ENCODE assay signal across 9 mouse cellular contexts in genomic region chr9:20760813-20761212, GRCm38 (mm10). TPM values are rescaled to one million over a fixed set of nuclear protein-coding genes. Genes with fewer than 3 reads are reported as not detected.
DNase-seq lines count a peak whose midpoint lies in the region; ATAC-seq lines count a peak whose summit lies in the region.
"Had no signal": no experiment of that assay in that cellular context is flagged by ENCODE, and none has a peak within 500 bp of the region (broad histone marks: within the 10 kb centered on the region; RNA-seq: fewer than 3 reads in every experiment).

No protein-coding gene starts in this region.

- no peak for ATAC-seq in midbrain, embryonic 11.5 days (ENCODE audit: low FRiP score)
- ATAC-seq: inflammation-experienced regulatory T-cells, adult 6 months had no signal

- no peak overlapping the region for H3K9ac ChIP-seq in midbrain, embryonic 11.5 days (ENCODE audit: low read length)

- WGBS in midbrain, embryonic 11.5 days, result 68% methylated on average over 12 of the region's 12 CpGs
- WGBS in midbrain, embryonic 10.5 days, result 80% methylated on average over 12 of the region's 12 CpGs

- H3K4me3 ChIP-seq in midbrain, embryonic 11.5 days (ENCODE audit: low read depth, low read length), result no peak overlapping the region
- H3K4me3 ChIP-seq in midbrain, embryonic 10.5 days, result no peak overlapping the region

- DNase-seq in urinary bladder, postnatal 25 days (ENCODE audit: low spot score), result peak; percentile 37
- no peak for DNase-seq in urinary bladder, adult 2 months (ENCODE audit: low spot score)
- peak; percentile 91 for DNase-seq in gastrocnemius, postnatal 25 days
- DNase-seq in kidney, postnatal 10 days, result peak; percentile 78
- DNase-seq in left cerebral cortex, adult 8-10 months (ENCODE audit: low spot score in 2 of 2), result no peak
- DNase-seq in midbrain, embryonic 11.5 days (ENCODE audit: low spot score, missing footprints), result no peak
- no peak for DNase-seq in retina, postnatal 1 day
- DNase-seq in midbrain, embryonic 10.5 days (ENCODE audit: low spot score), result no peak

- H3K36me3 ChIP-seq in midbrain, embryonic 11.5 days (ENCODE audit: control insufficient read depth, insufficient read depth, low read length), result no peaks in the 10 kb centered on the region
- H3K36me3 ChIP-seq in midbrain, embryonic 10.5 days, result no peaks in the 10 kb centered on the region

- H3K9me3 ChIP-seq in midbrain, embryonic 11.5 days (ENCODE audit: control insufficient read depth, low read length), result no peaks in the 10 kb centered on the region
- no peaks in the 10 kb centered on the region for H3K9me3 ChIP-seq in midbrain, embryonic 10.5 days (replicated peaks)

- no peaks in the 10 kb centered on the region for H3K4me1 ChIP-seq in midbrain, embryonic 11.5 days (ENCODE audit: control insufficient read depth, insufficient read depth, low read length)
- no peaks in the 10 kb centered on the region for H3K4me1 ChIP-seq in midbrain, embryonic 10.5 days

- no peaks in the 10 kb centered on the region for H3K27me3 ChIP-seq in midbrain, embryonic 11.5 days (ENCODE audit: control insufficient read depth, insufficient read depth, low read length)
- no peaks in the 10 kb centered on the region for H3K27me3 ChIP-seq in midbrain, embryonic 10.5 days (ENCODE audit: low read depth, poor library complexity, severe bottlenecking)

- H3K4me2 ChIP-seq in midbrain, embryonic 11.5 days, result no peak overlapping the region

- H3K27ac ChIP-seq in midbrain, embryonic 11.5 days (ENCODE audit: low read depth, low read length), result no peak overlapping the region
- no peak overlapping the region for H3K27ac ChIP-seq in midbrain, embryonic 10.5 days (replicated peaks)

RNA-seq across cellular contexts. Expression of gene Olfm2, which starts 14.7 kb away (rescaled TPM):
- polyA plus RNA-seq in urinary bladder, adult 2 months (2012; rRNA removed), result 4.7 and 6.2 TPM in 2 replicates
- total RNA-seq in gastrocnemius, postnatal 25 days (2021), result under 1 TPM; 0.13 to 0.20 TPM
- total RNA-seq in left cerebral cortex, adult 8-10 months (2022), result 100 to 1,000 TPM; 122 to 129 (median 125) TPM
- 33.6 and 35.3 TPM in 2 replicates for polyA plus RNA-seq in midbrain, embryonic 11.5 days (2014; fragmentation: Nextera tagmentation; extraction: Ambion mirVana)
- polyA plus RNA-seq in midbrain, embryonic 10.5 days (2016; fragmentation: Nextera tagmentation; extraction: Ambion mirVana), result 26.8 and 34.6 TPM in 2 replicates

RNA-seq across cellular contexts. Expression of gene Col5a3, which starts 54.1 kb away (rescaled TPM):
- polyA plus RNA-seq in urinary bladder, adult 2 months (2012; rRNA removed), result 13.5 and 14.3 TPM in 2 replicates
- 10 to 100 TPM; 37.8 to 41.0 TPM for total RNA-seq in gastrocnemius, postnatal 25 days (2021)
- 1 to 10 TPM; 1.0 to 2.0 (median 1.3) TPM for total RNA-seq in left cerebral cortex, adult 8-10 months (2022)
- 0.38 and 0.43 TPM in 2 replicates for polyA plus RNA-seq in midbrain, embryonic 11.5 days (2014; fragmentation: Nextera tagmentation; extraction: Ambion mirVana)
- polyA plus RNA-seq in midbrain, embryonic 10.5 days (2016; fragmentation: Nextera tagmentation; extraction: Ambion mirVana), result 0.60 TPM in 2 replicates
- polyA plus RNA-seq: inflammation-experienced regulatory T-cells, adult 6 months had no signal

RNA-seq across cellular contexts. Expression of gene Rdh8, which starts 57.5 kb away (rescaled TPM):
- not detected in 2 replicates for polyA plus RNA-seq in urinary bladder, adult 2 months (2012; rRNA removed)
- under 1 TPM in 1 of 2 experiments, not detected in 1; 0.20 TPM for total RNA-seq in gastrocnemius, postnatal 25 days (2021)
- not detected for total RNA-seq in left cerebral cortex, adult 8-10 months (2022)
- polyA plus RNA-seq in midbrain, embryonic 11.5 days (2014; fragmentation: Nextera tagmentation; extraction: Ambion mirVana), result not detected in 2 replicates
- not detected in 2 replicates for polyA plus RNA-seq in midbrain, embryonic 10.5 days (2016; fragmentation: Nextera tagmentation; extraction: Ambion mirVana)
- polyA plus RNA-seq: inflammation-experienced regulatory T-cells, adult 6 months had no signal

Comparison
In these comparisons a context has a peak if more than half of its experiments do, and no peak if none do; other contexts are left out.
1. DNase-seq: peak in urinary bladder, postnatal 25 days (single experiment), gastrocnemius, postnatal 25 days (single experiment) and kidney, postnatal 10 days (single experiment); none in urinary bladder, adult 2 months (single experiment), left cerebral cortex, adult 8-10 months (0 of 2), midbrain, embryonic 11.5 days (single experiment), retina, postnatal 1 day (single experiment) and midbrain, embryonic 10.5 days (single experiment).